Mouse (Mus musculus) splenic B cell, adult 2 months (primary cell): ENCODE data around the gene Tjp1.

Source experiments
- DNase-seq: peaks from one replicate; pipeline ENCODE4 v3.0.0-alpha.2; 2011; ENCODE audit warnings: low read depth, low spot score
- H3K27me3 ChIP-seq: 2 replicates; pipeline ENCODE4 v1.6.1; 2012; ENCODE audit warnings: mild to moderate bottlenecking, low read length, moderate library complexity, mixed read lengths; ENCODE audit not compliant: control insufficient read depth, poor library complexity, insufficient read depth, severe bottlenecking
- H3K36me3 ChIP-seq: 2 replicates; pipeline ENCODE4 v1.6.1; 2012; ENCODE audit warnings: mild to moderate bottlenecking, low read length, moderate library complexity, mixed read lengths; ENCODE audit not compliant: control insufficient read depth, poor library complexity, insufficient read depth, severe bottlenecking

Gene Tjp1

DNA sequence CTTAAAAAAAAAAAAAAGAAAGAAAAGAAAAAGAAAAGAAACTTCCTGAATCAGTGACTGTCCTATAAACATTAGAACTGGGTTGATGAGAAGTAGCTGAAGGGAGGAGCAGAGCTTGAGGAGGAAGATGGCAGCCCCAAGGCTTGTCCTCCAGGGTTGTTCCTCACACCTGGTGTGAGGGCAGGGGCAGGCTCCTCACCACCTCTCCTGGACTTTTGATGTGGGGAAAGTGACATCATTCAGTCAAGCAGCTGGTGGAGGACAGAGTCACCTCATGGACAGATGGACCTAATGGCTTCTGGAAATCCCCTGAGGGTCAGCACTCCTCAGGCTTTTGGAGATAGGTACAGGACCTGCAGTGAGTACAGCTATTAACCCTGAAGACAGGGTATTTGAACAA lies 126.0 kb downstream of the Tjp1 start:
- Histone ChIP-seq H3K36me3 (no peaks in the 10 kb centered on the region), H3K27me3 (no peaks in the 10 kb centered on the region)
- DNase-seq, result no peak

DNA sequence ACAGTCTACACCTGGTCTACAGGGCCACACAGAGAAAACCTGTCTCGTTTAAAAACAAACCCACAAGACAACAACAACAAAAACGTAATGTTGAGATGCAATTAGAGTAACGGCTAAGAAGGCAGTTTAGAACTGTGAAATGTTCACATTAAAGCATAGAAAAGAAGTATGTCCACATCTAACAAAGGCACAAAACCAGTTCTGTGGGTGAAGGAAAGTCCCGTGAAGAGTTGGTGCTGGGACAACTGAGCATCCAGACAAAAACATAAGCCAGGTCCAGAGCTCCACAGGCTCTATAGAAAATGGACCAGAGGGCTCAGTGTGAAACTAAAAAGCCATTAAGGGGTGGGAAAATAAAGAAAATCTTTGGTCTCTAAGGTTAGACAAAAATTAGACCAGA lies 131.7 kb downstream of the Tjp1 start:
- no peak for DNase-seq
- no peaks in the 10 kb centered on the region for H3K36me3 ChIP-seq
- H3K27me3 ChIP-seq, result peaks cover 1% of the 10 kb centered on the region; the same call in 1 of the 2 replicates

DNA sequence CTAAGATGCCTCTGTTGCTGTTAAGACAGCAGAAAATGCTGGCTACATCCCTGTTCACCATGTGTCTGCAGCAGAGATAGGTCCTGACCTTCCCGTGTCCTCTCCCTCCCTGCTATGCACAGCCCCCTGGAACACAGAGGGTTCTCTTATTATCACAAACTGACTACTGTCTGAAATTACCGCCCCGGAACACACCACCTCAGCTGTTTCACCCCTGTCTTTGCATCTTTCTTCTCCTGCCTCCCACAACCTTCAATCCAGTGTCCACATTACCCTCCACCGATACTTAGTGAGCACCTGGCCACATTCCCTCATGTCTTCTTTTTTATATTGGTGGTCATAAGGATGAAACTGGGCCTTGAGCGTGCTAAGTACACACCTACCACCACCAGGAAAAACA lies 132.4 kb downstream of the Tjp1 start:
- no peak for DNase-seq
- Histone ChIP-seq H3K36me3 (no peaks in the 10 kb centered on the region), H3K27me3 (peaks cover 1% of the 10 kb centered on the region; the same call in 1 of the 2 replicates)

DNA sequence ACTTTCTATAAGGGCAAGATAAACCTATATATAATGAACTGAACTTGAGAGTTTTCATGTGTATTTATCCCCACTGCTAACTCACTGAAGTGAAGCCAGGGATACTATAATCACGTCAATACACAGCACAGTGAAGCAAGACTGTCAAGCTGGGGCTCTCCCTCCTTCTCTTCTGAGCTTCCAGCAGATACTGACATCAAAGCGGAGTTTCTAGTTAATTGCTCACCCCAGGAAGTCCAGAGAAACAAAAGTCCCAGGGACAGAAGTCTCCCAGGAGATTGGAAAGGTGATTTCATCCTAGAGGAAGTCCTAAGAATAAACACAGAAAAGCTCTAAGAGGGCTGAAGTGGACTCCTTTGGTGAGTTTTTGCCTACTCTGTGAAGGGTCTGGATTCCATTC lies 132.9 kb downstream of the Tjp1 start:
- DNase-seq, result no peak
- no peaks in the 10 kb centered on the region for H3K36me3 ChIP-seq
- H3K27me3 ChIP-seq, result peaks cover 1% of the 10 kb centered on the region; the same call in 1 of the 2 replicates

DNA sequence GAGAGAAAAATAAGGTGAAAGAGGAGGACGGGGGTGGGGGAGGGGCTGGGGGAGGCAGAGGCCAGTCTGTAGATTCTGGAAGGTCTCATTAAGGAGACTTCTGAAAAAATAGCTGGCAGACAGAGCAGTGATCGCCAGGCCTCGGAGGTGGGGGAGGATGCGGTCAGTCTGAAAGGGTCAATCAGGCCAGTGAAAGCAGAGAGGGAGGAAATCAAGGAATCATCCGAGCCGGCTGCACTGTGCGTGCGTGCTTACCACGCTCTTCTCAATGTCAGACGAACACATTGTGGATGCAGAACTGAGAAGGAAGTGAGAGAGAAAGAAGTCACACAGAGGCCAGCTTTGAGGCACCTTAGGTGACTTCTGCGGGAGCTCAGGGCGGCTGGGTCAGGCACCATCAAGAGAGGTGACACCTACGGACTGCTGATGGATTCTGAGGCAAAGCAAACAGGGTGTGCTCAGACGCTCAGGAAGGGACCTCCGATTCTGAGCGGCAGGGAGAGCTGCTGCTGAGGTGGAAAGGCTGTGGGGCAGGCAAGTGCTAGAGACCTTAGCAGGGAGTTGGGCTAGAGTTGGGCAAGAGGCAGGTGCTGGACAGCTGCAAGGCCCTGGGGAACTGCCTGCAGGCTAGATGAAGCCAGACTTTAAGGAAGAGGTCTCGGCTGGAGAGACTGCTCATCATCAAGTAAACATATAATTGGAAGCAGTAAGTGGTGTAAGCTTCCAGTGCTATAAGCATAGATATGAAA lies 133.7 kb downstream of the Tjp1 start:
- Histone ChIP-seq H3K27me3 (peaks cover 1% of the 10 kb centered on the region; the same call in 1 of the 2 replicates), H3K36me3 (no peaks in the 10 kb centered on the region)
- DNase-seq, result no peak

DNA sequence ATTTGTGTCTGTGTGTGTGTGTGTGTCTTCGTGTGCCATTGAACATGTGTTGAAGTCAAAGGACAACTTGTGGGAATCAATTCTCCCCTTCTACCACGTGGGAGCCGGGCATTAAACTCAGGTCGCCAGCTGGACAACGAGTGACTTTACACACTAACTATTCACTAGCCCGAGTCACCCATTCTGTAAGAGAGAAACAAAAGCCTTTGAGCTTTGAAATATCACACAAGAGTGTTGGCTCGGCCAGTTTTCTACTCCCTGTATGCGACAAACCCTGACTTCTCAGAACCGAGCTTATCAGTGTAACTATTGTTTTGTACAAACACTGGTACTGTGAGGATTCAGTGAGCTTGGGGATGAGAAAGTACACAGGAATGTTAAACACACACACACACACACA lies 134.6 kb downstream of the Tjp1 start:
- H3K27me3 ChIP-seq, result peaks cover 1% of the 10 kb centered on the region; the same call in 1 of the 2 replicates
- DNase-seq, result no peak
- H3K36me3 ChIP-seq, result no peaks in the 10 kb centered on the region

DNA sequence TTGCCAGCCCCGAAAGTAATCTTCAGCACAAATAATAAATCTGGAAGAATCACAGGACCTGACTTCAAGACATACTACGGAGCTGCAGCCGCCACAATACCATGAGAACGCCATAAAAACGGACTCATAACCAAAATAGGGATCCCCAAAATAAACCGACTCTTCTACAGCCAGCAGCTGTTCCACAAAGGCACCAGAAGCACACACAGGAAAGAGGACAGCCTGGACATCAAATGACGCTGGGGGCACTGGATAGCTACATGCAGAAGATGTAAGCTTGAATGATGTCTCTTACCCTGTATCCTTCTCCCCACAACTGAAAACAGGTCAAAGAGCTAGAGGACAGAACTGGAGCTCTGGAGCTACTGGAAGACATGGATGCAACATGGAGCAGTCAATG lies 138.0 kb downstream of the Tjp1 start:
- no peak for DNase-seq
- no peaks in the 10 kb centered on the region for H3K36me3 ChIP-seq
- no peaks in the 10 kb centered on the region for H3K27me3 ChIP-seq

DNA sequence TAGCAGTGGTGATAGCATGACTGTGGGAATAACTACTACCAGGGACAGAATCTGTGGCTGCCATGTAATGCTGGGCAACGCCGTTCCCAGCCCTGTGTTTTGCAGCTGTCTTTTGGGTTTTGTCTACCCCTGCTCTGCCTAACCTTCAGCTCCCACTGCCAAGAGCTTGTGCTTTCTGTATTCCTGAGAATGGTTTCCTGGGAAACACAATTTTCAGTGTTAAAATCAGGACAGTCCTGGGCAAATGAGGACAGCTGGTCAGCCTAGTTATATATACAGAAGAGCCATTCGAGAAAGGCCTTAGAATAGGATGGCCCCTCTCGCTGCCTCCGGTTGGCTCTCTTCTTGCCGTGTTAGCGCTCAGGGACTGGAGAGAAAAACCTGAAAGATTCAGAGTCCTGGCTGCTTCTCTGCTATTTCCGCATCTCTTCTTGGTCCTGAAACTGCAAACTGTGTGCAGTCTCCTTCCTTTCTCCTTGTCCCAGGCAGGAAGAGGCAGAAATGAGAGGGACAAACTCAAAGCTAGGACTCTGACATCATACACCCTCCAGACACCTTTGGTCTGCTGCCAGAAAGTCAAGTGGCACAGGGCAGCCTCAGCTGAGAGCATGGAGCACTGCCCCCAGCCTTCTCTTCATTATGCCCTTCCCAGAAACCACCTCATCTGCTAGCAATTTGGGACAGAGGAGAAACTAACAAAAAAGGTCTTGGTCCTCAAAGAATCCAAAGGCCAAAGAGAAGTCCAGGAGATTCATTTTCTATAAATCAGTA lies 139.2 kb downstream of the Tjp1 start:
- Histone ChIP-seq H3K27me3 (no peaks in the 10 kb centered on the region), H3K36me3 (no peaks in the 10 kb centered on the region)
- DNase-seq, result no peak

DNA sequence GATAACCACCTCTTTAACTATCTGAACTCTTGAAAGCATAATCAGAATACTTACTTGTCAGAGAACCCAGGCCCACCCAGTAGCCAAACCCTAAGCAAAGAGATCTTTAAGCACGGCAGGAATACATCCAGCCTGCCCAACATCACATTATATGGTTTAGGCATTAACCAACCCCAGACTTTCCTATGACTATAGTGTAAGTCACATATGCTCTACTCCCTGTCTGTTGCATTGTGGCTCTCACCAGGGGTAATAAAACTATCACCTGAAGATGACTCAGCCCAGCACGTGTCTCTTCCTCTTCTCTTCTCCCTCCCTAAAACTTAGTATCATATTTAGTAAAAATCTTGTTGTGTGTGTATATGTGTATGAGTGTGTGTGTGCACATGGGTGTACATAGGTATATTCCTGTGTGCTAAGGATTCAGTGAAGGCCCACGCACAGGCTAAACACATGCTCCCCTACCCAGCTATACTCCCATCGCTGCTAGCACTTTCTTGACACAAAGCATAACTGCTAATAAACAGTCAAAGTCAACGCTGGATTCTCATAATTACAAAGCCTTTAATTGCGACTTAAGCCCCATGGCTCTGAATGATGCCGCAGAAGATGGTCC lies 139.9 kb downstream of the Tjp1 start:
- no peaks in the 10 kb centered on the region for H3K36me3 ChIP-seq
- H3K27me3 ChIP-seq, result no peaks in the 10 kb centered on the region
- DNase-seq, result no peak

DNA sequence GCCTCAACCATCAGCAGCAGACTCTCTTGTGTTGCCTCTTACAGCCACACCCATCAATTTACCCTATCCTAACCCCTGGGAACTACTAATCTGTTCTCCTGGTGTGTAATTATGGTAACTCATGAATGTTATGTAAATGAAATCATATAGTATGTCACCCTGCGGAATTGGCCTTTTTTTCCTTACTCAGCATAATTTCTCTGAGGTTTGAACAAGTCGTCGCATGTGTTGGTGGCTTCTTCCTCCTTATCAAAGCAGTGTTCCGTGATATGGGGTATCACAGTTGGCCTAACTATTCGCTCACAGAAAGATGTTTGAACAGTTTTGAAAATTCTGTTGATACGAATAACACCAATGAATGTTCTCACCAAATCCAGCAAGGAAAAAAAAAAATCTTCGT lies 142.8 kb downstream of the Tjp1 start:
- no peak for DNase-seq
- no peaks in the 10 kb centered on the region for H3K27me3 ChIP-seq
- H3K36me3 ChIP-seq, result no peaks in the 10 kb centered on the region

DNA sequence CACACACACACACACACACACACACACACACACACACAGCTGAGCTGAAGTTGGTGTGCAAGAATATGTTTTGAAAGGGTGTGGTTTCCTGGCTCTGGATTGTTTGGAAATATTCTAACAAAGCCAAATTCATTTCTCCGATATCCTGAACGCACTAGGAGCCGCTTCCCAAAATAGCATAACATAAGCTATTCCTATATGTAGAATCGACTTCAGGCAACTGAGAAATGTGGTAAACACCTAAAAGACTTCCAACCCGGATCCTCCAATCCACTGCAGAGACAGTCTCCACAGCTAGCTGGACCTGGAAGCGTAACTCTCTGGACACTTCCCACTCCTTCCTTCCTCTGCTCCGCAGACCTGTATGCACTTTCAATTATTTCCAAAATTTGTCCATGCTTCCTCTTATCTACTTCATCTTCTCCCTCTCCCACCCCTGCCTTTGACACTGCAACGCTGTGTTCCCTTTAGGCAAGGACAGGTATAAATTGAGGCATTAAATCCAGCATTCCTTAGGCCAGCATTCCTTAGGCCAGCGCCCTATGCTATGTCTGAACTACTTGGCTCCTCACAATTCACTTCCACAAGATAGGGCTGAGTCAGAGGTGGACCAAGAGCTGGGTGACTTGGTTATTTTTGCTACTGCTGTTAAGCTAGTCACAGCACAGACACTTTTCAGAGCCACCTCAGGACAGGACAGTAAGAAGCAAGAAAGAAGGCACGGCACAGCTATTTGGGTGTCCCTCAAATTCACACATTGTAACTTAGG lies 144.9 kb downstream of the Tjp1 start:
- DNase-seq, result no peak
- Histone ChIP-seq H3K27me3 (no peaks in the 10 kb centered on the region), H3K36me3 (no peaks in the 10 kb centered on the region)

DNA sequence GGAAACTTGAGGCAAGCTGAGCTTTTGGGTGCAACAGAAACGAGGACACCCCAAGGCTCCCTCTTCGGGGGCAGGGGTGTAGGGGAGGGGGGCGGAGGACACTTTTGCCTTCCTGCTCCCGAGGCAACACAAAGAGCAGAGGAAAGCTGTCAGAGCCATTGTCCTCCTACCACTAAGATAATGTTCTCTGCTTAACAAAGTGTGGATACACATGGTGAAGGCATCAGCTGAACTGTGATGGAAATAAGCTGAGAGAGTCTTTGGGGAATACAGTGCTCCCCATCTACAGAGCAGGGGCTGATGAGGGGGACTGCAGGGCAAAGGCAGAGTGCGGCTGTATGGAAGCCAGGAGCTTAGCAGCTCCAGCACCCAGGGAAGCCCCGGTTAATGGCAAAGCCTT lies 145.7 kb downstream of the Tjp1 start:
- Histone ChIP-seq H3K27me3 (no peaks in the 10 kb centered on the region), H3K36me3 (no peaks in the 10 kb centered on the region)
- DNase-seq, result no peak

DNA sequence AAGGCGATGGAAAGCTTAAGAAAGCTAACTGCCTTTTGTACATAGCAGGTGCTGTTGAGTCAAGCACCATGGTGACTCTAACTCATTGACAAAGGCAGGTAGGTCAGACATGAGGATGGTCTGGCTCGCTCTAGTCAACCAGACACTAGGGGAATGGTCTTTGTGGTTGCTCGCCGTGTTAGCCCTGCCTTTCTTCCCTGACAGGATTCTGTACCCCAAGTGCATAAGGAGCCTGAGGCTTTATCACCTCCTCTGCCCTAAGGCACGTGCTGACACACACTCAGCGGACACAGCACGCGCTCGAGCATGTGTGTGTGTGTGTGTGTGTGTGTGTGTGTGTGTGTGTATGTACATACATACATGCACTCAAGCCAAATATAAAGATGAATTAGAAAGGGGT lies 146.9 kb downstream of the Tjp1 start:
- Histone ChIP-seq H3K27me3 (no peaks in the 10 kb centered on the region), H3K36me3 (no peaks in the 10 kb centered on the region)
- DNase-seq, result no peak

DNA sequence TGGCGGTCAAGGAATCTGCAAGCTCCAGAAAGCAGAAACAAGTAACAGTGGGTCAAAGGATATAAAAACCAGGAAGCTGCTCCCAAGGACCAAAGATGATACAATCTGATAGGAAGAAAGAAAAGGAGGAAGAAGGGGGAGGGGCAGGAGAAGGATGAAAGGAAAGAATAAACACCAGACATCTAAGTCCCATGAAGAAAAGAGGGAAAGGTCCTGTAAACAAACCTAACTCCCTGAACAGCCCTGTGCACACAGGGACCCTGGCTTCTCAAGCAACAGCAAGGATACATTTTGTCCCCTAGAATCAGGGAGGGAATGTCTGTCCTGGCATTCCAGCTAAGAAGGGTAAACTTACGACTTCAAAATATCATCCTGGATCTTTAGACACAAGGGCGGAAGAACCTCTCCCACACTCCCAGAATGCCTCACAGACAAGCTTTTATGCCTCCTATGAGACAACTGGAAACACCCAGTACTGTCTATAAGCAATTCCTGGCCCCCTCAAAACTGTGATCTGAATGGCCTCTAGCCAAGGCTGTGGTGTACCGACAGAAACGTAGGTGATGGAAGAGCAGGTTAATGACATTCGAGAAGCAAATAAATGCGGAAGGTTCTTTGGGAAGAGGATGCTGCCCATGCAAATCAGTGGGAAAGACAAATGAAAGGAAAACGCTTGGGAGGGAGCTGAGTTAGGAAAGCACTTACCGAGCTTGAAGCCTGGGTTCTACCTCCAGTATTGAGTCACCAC lies 148.6 kb downstream of the Tjp1 start:
- H3K36me3 ChIP-seq, result no peaks in the 10 kb centered on the region
- no peak for DNase-seq
- H3K27me3 ChIP-seq, result no peaks in the 10 kb centered on the region
